Mouse (Mus musculus): ENCODE data around the gene Gm4301.
"Not testable (repeated sequence)": the region's sequence is repeated elsewhere in the genome, so short reads cannot be mapped to it uniquely, and the experiment has no call there.

Gm4301 gene

DNA sequence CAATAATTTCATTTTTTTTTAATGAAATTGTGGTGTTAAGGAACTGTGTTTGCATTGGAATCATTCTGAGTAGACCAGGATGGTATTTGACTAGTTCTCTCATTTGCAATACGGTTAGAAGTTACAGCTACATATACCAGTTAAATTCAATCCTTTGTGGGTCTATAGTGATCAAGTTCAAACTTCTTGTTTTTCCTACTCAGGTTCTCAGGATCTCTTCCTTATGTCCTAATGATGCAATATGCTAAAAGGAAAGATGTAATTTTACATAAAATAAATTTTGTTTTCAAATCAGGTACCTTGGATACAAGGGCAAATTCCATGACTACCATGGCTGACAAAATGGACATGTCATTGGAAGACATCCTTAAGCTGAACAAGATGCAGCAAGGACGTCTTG, at the start of gene Gm4301:
Gm4301 (plus strand) TSS at position 301 of the 400 bp plus-strand sequence.
- in situ Hi-C loops (cut with MboI): not testable (repeated sequence)

DNA sequence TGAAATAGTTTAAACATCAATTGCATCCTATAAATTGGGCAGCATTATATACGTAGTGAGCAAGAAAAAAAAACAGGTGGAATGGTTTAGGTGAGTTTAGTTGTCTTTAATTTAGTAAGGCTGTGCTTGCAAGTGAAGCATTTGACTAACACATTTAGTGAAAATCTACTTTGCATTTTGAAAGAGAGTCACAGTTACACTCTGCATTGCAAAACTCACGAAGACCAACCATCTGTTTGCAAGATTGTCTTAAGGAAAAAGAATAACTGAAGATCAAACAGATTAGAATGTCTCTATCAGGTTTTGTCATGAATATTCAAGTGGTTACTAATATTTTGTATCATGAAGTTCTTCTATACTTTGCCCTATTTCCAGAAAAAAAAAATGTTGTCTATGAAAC, 39.4 kb upstream of the Gm4301 start:
- in situ Hi-C loops (cut with MboI): no loop called here

DNA sequence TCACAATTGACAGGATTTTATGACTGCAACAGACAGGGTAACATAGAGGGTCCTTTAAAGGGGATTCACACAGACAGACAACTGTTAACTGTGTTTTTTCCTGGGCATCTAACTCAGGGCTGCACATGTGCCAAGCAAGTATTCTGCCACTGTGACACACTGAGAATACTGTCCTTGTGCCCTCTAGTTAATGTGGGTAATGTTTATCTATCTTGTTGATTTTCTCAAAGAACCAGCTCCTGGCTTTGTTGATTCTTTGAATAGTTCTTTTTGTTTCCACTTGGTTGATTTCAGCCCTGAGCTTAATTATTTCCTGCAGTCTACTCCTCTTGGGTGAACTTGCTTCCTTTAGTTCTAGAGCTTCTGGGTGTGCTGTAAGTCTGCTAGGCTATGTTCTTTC, 35.4 kb upstream of the Gm4301 start:
- in situ Hi-C loops (cut with MboI): not testable (repeated sequence)

DNA sequence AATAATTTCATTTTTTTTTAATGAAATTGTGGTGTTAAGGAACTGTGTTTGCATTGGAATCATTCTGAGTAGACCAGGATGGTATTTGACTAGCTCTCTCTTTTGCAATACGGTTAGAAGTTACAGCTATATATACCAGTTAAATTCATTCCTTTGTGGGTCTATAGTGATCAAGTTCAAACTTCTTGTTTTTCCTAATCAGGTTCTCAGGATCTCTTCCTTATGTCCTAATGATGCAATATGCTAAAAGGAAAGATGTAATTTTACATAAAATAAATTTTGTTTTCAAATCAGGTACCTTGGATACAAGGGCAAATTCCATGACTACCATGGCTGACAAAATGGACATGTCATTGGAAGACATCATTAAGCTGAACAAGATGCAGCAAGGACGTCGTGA, 5.1 kb downstream of the Gm4301 start, which contains the start of gene Gm4302:
Gm4302 (plus strand) TSS at position 301 of the 400 bp plus-strand sequence.
- in situ Hi-C loops (cut with MboI): not testable (repeated sequence)

DNA sequence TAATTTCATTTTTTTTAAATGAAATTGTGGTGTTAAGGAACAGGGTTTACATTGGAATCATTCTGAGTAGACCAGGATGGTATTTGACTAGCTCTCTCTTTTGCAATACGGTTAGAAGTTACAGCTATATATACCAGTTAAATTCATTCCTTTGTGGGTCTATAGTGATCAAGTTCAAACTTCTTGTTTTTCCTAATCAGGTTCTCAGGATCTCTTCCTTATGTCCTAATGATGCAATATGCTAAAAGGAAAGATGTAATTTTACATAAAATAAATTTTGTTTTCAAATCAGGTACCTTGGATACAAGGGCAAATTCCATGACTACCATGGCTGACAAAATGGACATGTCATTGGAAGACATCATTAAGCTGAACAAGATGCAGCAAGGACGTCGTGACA, 10.2 kb downstream of the Gm4301 start, which contains the start of gene Gm4303:
Gm4303 (plus strand) TSS at position 301 of the 400 bp plus-strand sequence.
- in situ Hi-C loops (cut with MboI): not testable (repeated sequence)

DNA sequence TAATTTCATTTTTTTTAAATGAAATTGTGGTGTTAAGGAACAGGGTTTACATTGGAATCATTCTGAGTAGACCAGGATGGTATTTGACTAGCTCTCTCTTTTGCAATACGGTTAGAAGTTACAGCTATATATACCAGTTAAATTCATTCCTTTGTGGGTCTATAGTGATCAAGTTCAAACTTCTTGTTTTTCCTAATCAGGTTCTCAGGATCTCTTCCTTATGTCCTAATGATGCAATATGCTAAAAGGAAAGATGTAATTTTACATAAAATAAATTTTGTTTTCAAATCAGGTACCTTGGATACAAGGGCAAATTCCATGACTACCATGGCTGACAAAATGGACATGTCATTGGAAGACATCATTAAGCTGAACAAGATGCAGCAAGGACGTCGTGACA, 15.3 kb downstream of the Gm4301 start, which contains the start of gene Gm4305:
Gm4305 (plus strand) TSS at position 301 of the 400 bp plus-strand sequence.
- in situ Hi-C loops (cut with MboI): not testable (repeated sequence)

DNA sequence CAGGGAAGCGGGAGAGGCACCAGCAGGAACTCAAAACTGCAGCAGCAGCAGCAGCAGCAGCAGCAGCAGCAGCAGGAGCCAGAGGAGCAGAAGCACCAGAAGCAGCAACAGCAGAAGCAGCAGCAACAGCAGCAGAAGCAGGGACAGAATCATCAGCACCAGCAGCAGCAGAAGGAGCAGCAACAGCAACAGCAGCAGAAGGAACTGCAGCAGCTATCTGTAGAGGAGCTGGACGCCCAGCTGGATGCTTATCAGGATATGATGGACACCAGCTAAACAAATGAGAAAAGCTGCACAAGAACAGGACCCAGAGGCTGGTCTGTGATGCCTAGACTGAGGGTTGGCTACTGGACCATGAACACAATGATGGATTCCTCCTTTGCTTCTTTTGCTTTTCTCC, 21.4 kb downstream of the Gm4301 start:
- in situ Hi-C loops (cut with MboI): not testable (repeated sequence)

DNA sequence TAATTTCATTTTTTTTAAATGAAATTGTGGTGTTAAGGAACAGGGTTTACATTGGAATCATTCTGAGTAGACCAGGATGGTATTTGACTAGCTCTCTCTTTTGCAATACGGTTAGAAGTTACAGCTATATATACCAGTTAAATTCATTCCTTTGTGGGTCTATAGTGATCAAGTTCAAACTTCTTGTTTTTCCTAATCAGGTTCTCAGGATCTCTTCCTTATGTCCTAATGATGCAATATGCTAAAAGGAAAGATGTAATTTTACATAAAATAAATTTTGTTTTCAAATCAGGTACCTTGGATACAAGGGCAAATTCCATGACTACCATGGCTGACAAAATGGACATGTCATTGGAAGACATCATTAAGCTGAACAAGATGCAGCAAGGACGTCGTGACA, 25.6 kb downstream of the Gm4301 start, which contains the start of gene Gm4307:
Gm4307 (plus strand) TSS at position 301 of the 400 bp plus-strand sequence.
- in situ Hi-C loops (cut with MboI): not testable (repeated sequence)

DNA sequence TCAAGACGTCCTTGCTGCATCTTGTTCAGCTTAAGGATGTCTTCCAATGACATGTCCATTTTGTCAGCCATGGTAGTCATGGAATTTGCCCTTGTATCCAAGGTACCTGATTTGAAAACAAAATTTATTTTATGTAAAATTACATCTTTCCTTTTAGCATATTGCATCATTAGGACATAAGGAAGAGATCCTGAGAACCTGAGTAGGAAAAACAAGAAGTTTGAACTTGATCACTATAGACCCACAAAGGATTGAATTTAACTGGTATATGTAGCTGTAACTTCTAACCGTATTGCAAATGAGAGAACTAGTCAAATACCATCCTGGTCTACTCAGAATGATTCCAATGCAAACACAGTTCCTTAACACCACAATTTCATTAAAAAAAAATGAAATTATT, 47.0 kb downstream of the Gm4301 start, which contains the start of gene Gm4312:
Gm4312 (minus strand) TSS at position 101 of the 400 bp plus-strand sequence.
- in situ Hi-C loops (cut with MboI): not testable (repeated sequence)
